Mouse (Mus musculus) stomach, embryonic 16.5 days (tissue): Measurements from ENCODE around the gene Map3k10. TPM values are rescaled to one million over a fixed set of nuclear protein-coding genes. Genes with fewer than 3 reads are reported as not detected.

Experiments used
- ATAC-seq: fragments of 200-750 bp; cut with Nextera tagmentation; 2 replicates; pipeline ENCODE4 v1.8.0; 2017; ENCODE audit warnings: moderate number of reproducible peaks, moderate TSS enrichment; ENCODE audit not compliant: insufficient read depth, low FRiP score
- H3K27ac ChIP-seq: fragments of 300-500 bp; sonication (generic); 2 replicates; pipeline ENCODE4 v1.5.1; 2014; ENCODE audit warnings: low read length
- H3K27me3 ChIP-seq: fragments of 300-500 bp; sonication (generic); 2 replicates; pipeline ENCODE4 v1.6.1; 2014; ENCODE audit warnings: low read length, control low read depth, mixed read lengths; ENCODE audit not compliant: control insufficient read depth, insufficient read depth
- H3K36me3 ChIP-seq: fragments of 300-500 bp; sonication (generic); 2 replicates; pipeline ENCODE4 v1.6.1; 2014; ENCODE audit warnings: low read length; ENCODE audit not compliant: control insufficient read depth, insufficient read depth
- H3K4me1 ChIP-seq: fragments of 300-500 bp; sonication (generic); 2 replicates; pipeline ENCODE4 v1.6.1; 2014; ENCODE audit warnings: low read length, control low read depth, mixed read lengths; ENCODE audit not compliant: control insufficient read depth, insufficient read depth
- H3K4me2 ChIP-seq: fragments of 300-500 bp; sonication (generic); 2 replicates; pipeline ENCODE4 v1.6.1; 2014; ENCODE audit warnings: low read depth, low read length, mixed read lengths
- H3K4me3 ChIP-seq: fragments of 300-500 bp; sonication (generic); replicated peaks from 2 replicates; pipeline ENCODE4 v1.5.1; 2014; ENCODE audit warnings: mild to moderate bottlenecking, low read length
- H3K9ac ChIP-seq: fragments of 300-500 bp; sonication (generic); 2 replicates; pipeline ENCODE4 v1.6.1; 2014; ENCODE audit warnings: low read length
- H3K9me3 ChIP-seq: fragments of 300-500 bp; sonication (generic); replicated peaks from 2 replicates; pipeline ENCODE4 v1.6.1; 2016; ENCODE audit warnings: low read length, control low read depth; ENCODE audit not compliant: control insufficient read depth
- WGBS: fragments of 180-500 bp; shearing (Covaris S2); extraction: QIAGEN DNeasy Blood & Tissue Kit; methylation state at CpG from one replicate; pipeline ENCODE4 v1.1.7; 2014; 5-methylcytosine and 5-hydroxymethylcytosine counted together
- polyA plus RNA-seq: library from polyadenylated mRNA; unstranded; fragments of >200 nt; fragmentation: Nextera tagmentation; extraction: Ambion mirVana; gene quantifications from 2 replicates; pipeline ENCODE4 v1.2.1, GENCODE M21; 2015

Map3k10 gene
- polyA plus RNA-seq, 1 experiment from 2014 or later, result 4.1 TPM

GRCm38 (mm10) chr7:27607580-27607979 is 66.8 kb downstream of the Map3k10 start:
- Histone ChIP-seq H3K27me3 (no peaks in the 10 kb centered on the region), H3K27ac (no peak overlapping the region), H3K36me3 (no peaks in the 10 kb centered on the region), H3K9me3 (no peaks in the 10 kb centered on the region), H3K4me1 (peaks cover 32% of the 10 kb centered on the region), H3K4me2 (no peak overlapping the region), H3K9ac (peak overlapping the region; percentile 33; the same call in 1 of the 2 replicates), H3K4me3 (no peak overlapping the region)
- ATAC-seq, result peak; percentile 39; the same call in 1 of the 2 replicates
- WGBS, result 49% methylated on average over 5 of the region's 5 CpGs

- Histone ChIP-seq H3K27ac (no peak overlapping the region), H3K4me1 (peaks cover 33% of the 10 kb centered on the region), H3K36me3 (no peaks in the 10 kb centered on the region), H3K9me3 (no peaks in the 10 kb centered on the region), H3K9ac (0 out of 2 replicates have a peak overlapping the region, but pooled peaks have one; percentile 10), H3K27me3 (no peaks in the 10 kb centered on the region), H3K4me3 (no peak overlapping the region), H3K4me2 (no peak overlapping the region)
- WGBS, result 47% methylated on average over 10 of the region's 10 CpGs
- 0 out of 2 replicates have a peak, but pooled peaks have one; percentile 11 for ATAC-seq
These were observed 67.7 kb downstream of the Map3k10 start for GRCm38 (mm10) chr7:27606481-27607254.

Other genes with a start within 250 kb of the Map3k10 start
- gene Sptbn4, start 226.9 kb downstream of the Map3k10 start, polyA plus RNA-seq, result 0.50 and 0.57 TPM in 2 replicates
- gene Blvrb, start 226.6 kb downstream of the Map3k10 start, polyA plus RNA-seq, result 112 and 113 TPM in 2 replicates
- gene Sertad3, start 200.8 kb downstream of the Map3k10 start, polyA plus RNA-seq, result 38.1 and 39.4 TPM in 2 replicates
- gene Sertad1, start 187.7 kb downstream of the Map3k10 start, polyA plus RNA-seq, result 42.0 and 45.9 TPM in 2 replicates
- 3.7 and 4.0 TPM in 2 replicates for gene Prx, start 175.3 kb downstream of the Map3k10 start, polyA plus RNA-seq
- 0.35 and 0.79 TPM in 2 replicates for gene Hipk4, start 151.3 kb downstream of the Map3k10 start, polyA plus RNA-seq
- 93.5 and 107 TPM in 2 replicates for gene Pld3, start 121.4 kb downstream of the Map3k10 start, polyA plus RNA-seq
- gene 2310022A10Rik, start 121.4 kb downstream of the Map3k10 start, polyA plus RNA-seq, result 23.0 and 25.6 TPM in 2 replicates
- gene Akt2, start 83.0 kb downstream of the Map3k10 start, polyA plus RNA-seq, result 79.0 and 84.6 TPM in 2 replicates
- 0.94 and 1.3 TPM in 2 replicates for gene Ttc9b, start 20.7 kb downstream of the Map3k10 start, polyA plus RNA-seq
- 2.5 and 4.1 TPM in 2 replicates for gene Zfp607b, start 14.7 kb upstream of the Map3k10 start, polyA plus RNA-seq
- 27.8 and 28.2 TPM in 2 replicates for gene Zfp60, start 56.8 kb upstream of the Map3k10 start, polyA plus RNA-seq
- gene Zfp626, start 132.6 kb upstream of the Map3k10 start, polyA plus RNA-seq, result 1.9 and 2.5 TPM in 2 replicates
- gene Zfp59, start 164.0 kb upstream of the Map3k10 start, polyA plus RNA-seq, result 6.4 and 6.7 TPM in 2 replicates
- 3.9 and 4.6 TPM in 2 replicates for gene Zfp607a, start 182.9 kb upstream of the Map3k10 start, polyA plus RNA-seq